Mouse (Mus musculus) heart, adult 2 months (tissue): ENCODE results near the gene Rbm19.

Source experiments
- CTCF ChIP-seq: fragments of 200-600 bp; IDR thresholded peaks from 2 replicates; pipeline ENCODE4 v1.8.1; 2022; ENCODE audit warnings: antibody characterized with exemption, mild to moderate bottlenecking, moderate library complexity
- POLR2A ChIP-seq: fragments of 200-500 bp; IDR thresholded peaks from 2 replicates; pipeline ENCODE4 v1.6.1; 2011; ENCODE audit warnings: mild to moderate bottlenecking, low read depth, low read length, control low read depth; ENCODE audit not compliant: insufficient read depth

GRCm38 (mm10) chr5:120129761-120130160, 13.5 kb downstream of the Rbm19 start:
- 0 out of 2 replicates have a peak, but pooled peaks have one; percentile 4 for TF ChIP-seq CTCF
- no peak for TF ChIP-seq POLR2A
